Mouse (Mus musculus) forebrain, embryonic 13.5 days (tissue): ENCODE data around the gene Golga3. TPM values are rescaled to one million over a fixed set of nuclear protein-coding genes. Genes with fewer than 3 reads are reported as not detected.

ENCODE experiments used
- ATAC-seq: fragments of 200-750 bp; cut with Nextera tagmentation; 2 replicates; pipeline ENCODE4 v1.8.0; 2017
- H3K27ac ChIP-seq: fragments of 300-500 bp; sonication (generic); 2 replicates; pipeline ENCODE4 v1.5.1; 2015; ENCODE audit warnings: inconsistent platforms, mild to moderate bottlenecking, moderate library complexity
- H3K27me3 ChIP-seq: fragments of 300-500 bp; sonication (generic); 2 replicates; pipeline ENCODE4 v1.6.1; 2015; ENCODE audit warnings: mild to moderate bottlenecking, inconsistent platforms
- H3K36me3 ChIP-seq: fragments of 300-500 bp; sonication (generic); 2 replicates; pipeline ENCODE4 v1.6.1; 2015; ENCODE audit warnings: mild to moderate bottlenecking, inconsistent platforms; ENCODE audit not compliant: poor library complexity, severe bottlenecking
- H3K4me1 ChIP-seq: fragments of 300-500 bp; sonication (generic); 2 replicates; pipeline ENCODE4 v1.6.1; 2015; ENCODE audit warnings: inconsistent platforms
- H3K4me2 ChIP-seq: fragments of 300-500 bp; sonication (generic); 2 replicates; pipeline ENCODE4 v1.6.1; 2015; ENCODE audit warnings: inconsistent platforms, mild to moderate bottlenecking, moderate library complexity
- H3K4me3 ChIP-seq: fragments of 300-500 bp; sonication (generic); 2 replicates; pipeline ENCODE4 v1.5.1; 2015; ENCODE audit warnings: mild to moderate bottlenecking, inconsistent platforms
- H3K9ac ChIP-seq: fragments of 300-500 bp; sonication (generic); 2 replicates; pipeline ENCODE4 v1.6.1; 2015; ENCODE audit warnings: mild to moderate bottlenecking, inconsistent platforms
- H3K9me3 ChIP-seq: fragments of 300-500 bp; sonication (generic); replicated peaks from 2 replicates; pipeline ENCODE4 v1.6.1; 2016; ENCODE audit warnings: inconsistent platforms
- WGBS: fragments of 180-500 bp; shearing (Covaris S2); methylation state at CpG from one replicate; pipeline ENCODE4 v1.1.7; 2015; 5-methylcytosine and 5-hydroxymethylcytosine counted together
- polyA plus RNA-seq: library from polyadenylated mRNA; unstranded; fragments of >200 nt; fragmentation: Nextera tagmentation; extraction: Ambion mirVana; gene quantifications from 2 replicates; pipeline ENCODE4 v1.2.1, GENCODE M21; 2015

Golga3 gene
- polyA plus RNA-seq, 1 experiment from 2014 or later = 18.7 TPM

- Histone ChIP-seq H3K27me3 (no peaks in the 10 kb centered on the region), H3K36me3 (peaks cover 85% of the 10 kb centered on the region), H3K4me2 (no peak overlapping the region), H3K9me3 (no peaks in the 10 kb centered on the region), H3K4me1 (no peaks in the 10 kb centered on the region), H3K9ac (no peak overlapping the region), H3K27ac (no peak overlapping the region), H3K4me3 (no peak overlapping the region)
- ATAC-seq = no peak
- WGBS = 87% methylated on average over 10 of the region's 10 CpGs
Observed at GRCm38 (mm10) chr5:110203164-110203895, 26.8 kb downstream of the Golga3 start.

GRCm38 (mm10) chr5:110204777-110205176 is 28.3 kb downstream of the Golga3 start:
- WGBS = 85% methylated on average over 6 of the region's 6 CpGs

DNA sequence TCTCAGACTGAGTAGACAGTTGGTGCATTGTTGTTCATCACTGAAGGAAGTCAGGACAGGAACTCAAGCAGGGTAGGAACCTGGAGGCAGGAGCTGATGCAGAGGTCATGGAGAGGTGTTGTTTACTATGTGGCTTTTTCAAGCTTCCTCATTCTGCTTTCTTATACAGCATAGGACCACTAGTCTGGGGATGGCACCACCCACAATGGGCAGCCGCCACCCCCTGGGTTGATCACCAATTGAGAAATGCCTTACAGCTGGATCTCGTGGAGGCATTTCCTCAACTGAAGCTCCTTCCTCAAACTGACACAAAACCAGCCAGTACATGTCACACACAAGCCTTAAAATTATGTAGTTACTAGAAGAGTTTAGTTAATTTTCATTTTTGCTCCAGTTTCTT is 34.8 kb downstream of the Golga3 start:
- H3K4me1 ChIP-seq = no peaks in the 10 kb centered on the region
- 85% methylated on average over 2 of the region's 2 CpGs for WGBS
- H3K27me3 ChIP-seq = no peaks in the 10 kb centered on the region
- no peak overlapping the region for H3K27ac ChIP-seq
- H3K9me3 ChIP-seq = no peaks in the 10 kb centered on the region
- peaks cover 90% of the 10 kb centered on the region for H3K36me3 ChIP-seq
- no peak for ATAC-seq
- no peak overlapping the region for H3K4me2 ChIP-seq
- H3K4me3 ChIP-seq = no peak overlapping the region
- no peak overlapping the region for H3K9ac ChIP-seq

More at GRCm38 (mm10) chr5:110204777-110205176, 28.3 kb downstream of the Golga3 start:
- no peak overlapping the region for H3K4me3 ChIP-seq
- no peak for ATAC-seq
- no peak overlapping the region for H3K4me2 ChIP-seq
- H3K9me3 ChIP-seq = no peaks in the 10 kb centered on the region
- H3K4me1 ChIP-seq = no peaks in the 10 kb centered on the region
- peaks cover 97% of the 10 kb centered on the region for H3K36me3 ChIP-seq
- H3K27ac ChIP-seq = no peak overlapping the region
- no peaks in the 10 kb centered on the region for H3K27me3 ChIP-seq
- no peak overlapping the region for H3K9ac ChIP-seq

DNA sequence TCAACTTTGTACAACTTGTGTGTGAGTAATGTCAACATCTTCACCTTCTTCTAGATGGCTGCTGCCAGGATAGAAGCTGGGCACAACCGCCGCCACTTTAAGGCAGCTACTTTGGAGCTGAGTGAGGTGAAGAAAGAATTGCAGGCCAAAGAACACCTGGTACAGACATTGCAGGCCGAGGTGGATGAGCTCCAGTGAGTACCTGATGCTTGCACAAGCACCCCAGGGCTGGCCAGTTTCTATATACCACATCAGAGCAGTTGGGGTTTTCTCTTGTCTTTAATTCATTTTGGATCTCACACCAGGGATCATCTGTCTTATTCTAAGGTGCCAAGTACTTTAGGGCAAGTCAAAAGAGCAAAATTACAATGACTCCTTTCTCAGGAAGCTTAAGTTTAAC is 40.3 kb downstream of the Golga3 start:
- H3K4me1 ChIP-seq = no peaks in the 10 kb centered on the region
- H3K27me3 ChIP-seq = no peaks in the 10 kb centered on the region
- WGBS = 95% methylated on average over 3 of the region's 3 CpGs
- no peaks in the 10 kb centered on the region for H3K9me3 ChIP-seq
- H3K4me2 ChIP-seq = no peak overlapping the region
- H3K9ac ChIP-seq = no peak overlapping the region
- no peak overlapping the region for H3K27ac ChIP-seq
- no peak for ATAC-seq
- H3K36me3 ChIP-seq = peaks cover 88% of the 10 kb centered on the region
- H3K4me3 ChIP-seq = no peak overlapping the region

DNA sequence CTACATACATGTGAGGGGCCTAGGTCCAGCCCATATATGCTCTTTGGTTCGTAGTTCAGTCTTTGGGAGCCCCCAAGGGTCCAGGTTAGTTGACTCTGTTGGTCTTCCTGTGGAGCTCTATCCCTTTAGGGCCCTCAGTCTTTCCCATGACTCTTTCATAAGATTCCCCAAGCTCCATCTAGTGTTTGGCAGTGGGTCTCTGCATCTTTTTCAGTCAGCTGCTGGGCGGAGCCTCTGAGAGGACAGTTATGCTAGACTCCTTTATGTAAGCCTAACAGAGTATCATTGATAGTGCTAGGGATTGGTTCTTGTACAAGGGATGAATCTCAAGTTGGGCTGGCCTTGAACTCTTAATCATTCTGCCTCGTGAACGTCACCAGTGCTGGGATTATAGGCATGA is 43.8 kb downstream of the Golga3 start:
- no peak overlapping the region for H3K4me2 ChIP-seq
- H3K9me3 ChIP-seq = no peaks in the 10 kb centered on the region
- no peak overlapping the region for H3K9ac ChIP-seq
- no peaks in the 10 kb centered on the region for H3K4me1 ChIP-seq
- no peaks in the 10 kb centered on the region for H3K27me3 ChIP-seq
- H3K36me3 ChIP-seq = peaks cover 73% of the 10 kb centered on the region
- WGBS = 89% methylated on average over 4 of the region's 4 CpGs
- H3K27ac ChIP-seq = no peak overlapping the region
- no peak for ATAC-seq
- H3K4me3 ChIP-seq = no peak overlapping the region

DNA sequence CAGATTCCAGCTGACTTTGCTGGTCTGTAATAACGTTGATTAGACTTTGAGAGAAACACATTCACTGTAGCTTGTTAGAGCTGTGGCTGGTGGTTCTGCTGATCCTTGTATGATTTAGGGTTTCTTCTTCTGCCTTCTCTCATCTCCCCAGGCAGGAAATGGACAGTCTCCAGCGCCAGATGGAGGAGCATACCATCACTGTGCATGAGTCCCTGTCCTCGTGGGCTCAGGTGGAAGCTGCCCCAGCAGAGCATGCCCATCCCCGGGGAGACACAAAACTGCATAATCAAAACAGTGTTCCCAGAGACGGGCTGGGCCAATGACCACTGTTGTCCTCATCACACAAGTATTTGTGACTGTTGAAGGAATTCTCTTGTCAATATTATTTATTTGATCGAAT is 46.3 kb downstream of the Golga3 start:
- Histone ChIP-seq H3K36me3 (peaks cover 67% of the 10 kb centered on the region), H3K4me1 (no peaks in the 10 kb centered on the region), H3K4me2 (no peak overlapping the region), H3K9ac (no peak overlapping the region), H3K27me3 (no peaks in the 10 kb centered on the region), H3K27ac (no peak overlapping the region), H3K4me3 (no peak overlapping the region), H3K9me3 (no peaks in the 10 kb centered on the region)
- WGBS = 89% methylated on average over 6 of the region's 6 CpGs
- ATAC-seq = no peak

GRCm38 (mm10) chr5:110225056-110225455 is 48.6 kb downstream of the Golga3 start:
- no peaks in the 10 kb centered on the region for H3K9me3 ChIP-seq
- no peak overlapping the region for H3K4me3 ChIP-seq
- peaks cover 46% of the 10 kb centered on the region for H3K36me3 ChIP-seq
- H3K4me1 ChIP-seq = peaks cover 3% of the 10 kb centered on the region
- H3K4me2 ChIP-seq = no peak overlapping the region
- 86% methylated on average over 3 of the region's 3 CpGs for WGBS
- H3K27ac ChIP-seq = no peak overlapping the region
- H3K27me3 ChIP-seq = no peaks in the 10 kb centered on the region
- no peak overlapping the region for H3K9ac ChIP-seq
- ATAC-seq = no peak

DNA sequence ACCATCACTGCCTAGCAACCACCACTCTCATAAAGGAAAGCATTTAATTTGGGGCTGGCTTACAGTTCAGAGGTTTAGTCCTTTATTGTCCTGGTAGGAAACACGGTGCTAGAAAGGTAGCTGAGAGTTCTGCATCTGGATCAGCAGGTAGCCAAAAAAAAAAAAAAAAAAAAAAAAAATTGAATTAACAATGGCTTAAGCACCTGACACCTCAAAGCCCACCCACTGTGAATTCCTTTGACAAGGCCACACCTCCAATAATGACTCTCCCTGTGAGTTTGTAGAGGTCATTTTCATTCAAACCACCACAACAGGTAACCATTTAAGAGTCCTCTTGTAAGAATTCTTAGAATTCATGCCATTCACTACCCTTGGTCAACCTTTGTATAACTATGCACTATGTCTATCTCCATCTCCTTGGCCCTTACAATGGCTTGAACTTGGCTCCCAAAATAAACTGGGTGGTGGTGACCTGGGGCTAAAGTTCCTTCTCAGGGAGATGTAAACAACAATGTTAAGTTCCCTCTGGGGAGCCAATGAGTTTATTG is 50.9 kb downstream of the Golga3 start:
- ATAC-seq = no peak
- H3K9me3 ChIP-seq = no peaks in the 10 kb centered on the region
- H3K9ac ChIP-seq = no peak overlapping the region
- H3K36me3 ChIP-seq = peaks cover 23% of the 10 kb centered on the region
- no peak overlapping the region for H3K27ac ChIP-seq
- no peaks in the 10 kb centered on the region for H3K27me3 ChIP-seq
- 40% methylated on average over 1 of the region's 1 CpGs for WGBS
- H3K4me2 ChIP-seq = no peak overlapping the region
- H3K4me3 ChIP-seq = no peak overlapping the region
- H3K4me1 ChIP-seq = peaks cover 15% of the 10 kb centered on the region

GRCm38 (mm10) chr5:110230401-110230779 is 53.9 kb downstream of the Golga3 start:
- H3K4me2 ChIP-seq = peak overlapping the region; percentile 66
- peaks cover 23% of the 10 kb centered on the region for H3K4me1 ChIP-seq
- H3K27me3 ChIP-seq = no peaks in the 10 kb centered on the region
- H3K4me3 ChIP-seq = peak overlapping the region; percentile 98
- H3K36me3 ChIP-seq = peaks cover 21% of the 10 kb centered on the region; the same call in 1 of the 2 replicates
- peak; percentile 9; the same call in 1 of the 2 replicates for ATAC-seq
- peak overlapping the region; percentile 95 for H3K27ac ChIP-seq
- H3K9ac ChIP-seq = peak overlapping the region; percentile 96
- WGBS = 7% methylated on average over 8 of the region's 8 CpGs
- no peaks in the 10 kb centered on the region for H3K9me3 ChIP-seq

DNA sequence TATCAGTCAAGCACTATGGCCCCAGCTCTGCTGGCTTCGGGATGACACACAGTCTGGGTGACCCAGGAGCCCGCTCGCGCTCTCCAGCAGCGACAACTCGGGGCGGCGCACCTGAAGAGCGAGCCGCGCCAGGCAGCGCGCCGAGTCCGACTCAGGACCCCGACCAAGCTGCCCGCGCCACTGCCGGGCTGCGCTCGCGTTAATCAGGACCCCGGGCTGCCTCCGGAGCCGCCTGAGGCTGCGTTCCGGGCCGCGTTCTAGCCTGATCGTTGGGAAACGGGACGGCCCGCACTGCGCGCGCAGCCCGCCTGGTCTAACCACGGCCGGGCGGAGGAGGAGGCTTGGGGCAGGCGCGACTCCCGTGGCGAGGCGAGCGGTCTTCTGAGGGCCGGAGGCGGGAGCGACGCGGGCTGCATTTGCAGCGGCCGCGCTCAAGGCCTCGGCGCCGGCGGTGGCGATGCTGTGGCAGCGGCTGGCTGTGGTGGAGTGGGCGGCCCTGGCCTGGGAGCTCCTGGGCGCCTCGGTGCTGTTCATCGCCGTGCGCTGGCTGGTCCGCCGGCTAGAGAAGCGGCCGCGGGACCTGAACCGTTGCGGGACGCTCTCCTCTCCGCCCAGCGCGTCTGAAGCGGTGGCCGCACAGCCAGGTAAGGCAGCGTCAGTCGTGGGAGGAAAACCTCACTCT is 54.4 kb downstream of the Golga3 start, which contains the start of gene Ankle2:
Ankle2 (plus strand) TSS at position 225 of the 682 bp plus-strand sequence.
- Histone ChIP-seq H3K27ac (peak within 1 kb of the TSS; percentile 95), H3K4me3 (peak within 1 kb of the TSS; percentile 98), H3K4me2 (peak within 1 kb of the TSS; percentile 66), H3K9ac (peak within 1 kb of the TSS; percentile 96), H3K4me1 (peaks cover 23% of the 10 kb centered on the region), H3K36me3 (peaks cover 24% of the 10 kb centered on the region), H3K27me3 (no peaks in the 10 kb centered on the region), H3K9me3 (no peaks in the 10 kb centered on the region)
- ATAC-seq = peak; percentile 97
- under 1% methylated on average over 80 of the region's 81 CpGs for WGBS

- Histone ChIP-seq H3K4me2 (peak overlapping the region; percentile 66), H3K4me1 (peaks cover 23% of the 10 kb centered on the region), H3K27me3 (no peaks in the 10 kb centered on the region), H3K9ac (peak overlapping the region; percentile 96), H3K9me3 (no peaks in the 10 kb centered on the region), H3K36me3 (peaks cover 31% of the 10 kb centered on the region), H3K4me3 (peak overlapping the region; percentile 98), H3K27ac (no peak overlapping the region)
- ATAC-seq = no peak
- 45% methylated on average over 13 of the region's 13 CpGs for WGBS
Observed at GRCm38 (mm10) chr5:110231638-110232037, 55.1 kb downstream of the Golga3 start.

DNA sequence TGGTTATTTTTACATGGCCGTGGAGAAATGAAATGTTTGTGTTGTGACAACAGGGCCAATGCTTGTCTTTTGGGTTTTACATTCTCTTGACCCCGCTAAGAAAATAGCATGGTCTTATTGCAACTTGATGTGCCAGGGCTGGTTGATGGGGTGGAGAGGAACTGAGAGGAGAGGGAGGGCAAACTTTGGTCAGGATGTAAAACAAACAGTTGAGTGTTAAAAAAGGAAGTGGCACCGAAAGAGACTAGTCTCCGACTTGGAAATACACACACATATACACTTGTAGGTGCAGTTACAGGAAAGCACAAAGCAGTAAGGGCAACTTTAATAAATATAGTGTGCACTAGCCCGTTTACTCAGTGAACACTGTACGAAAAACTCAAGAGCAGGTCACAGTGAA is 55.8 kb downstream of the Golga3 start:
- ATAC-seq = no peak
- H3K9ac ChIP-seq = no peak overlapping the region
- H3K27me3 ChIP-seq = no peaks in the 10 kb centered on the region
- no peaks in the 10 kb centered on the region for H3K9me3 ChIP-seq
- H3K36me3 ChIP-seq = peaks cover 34% of the 10 kb centered on the region
- H3K4me2 ChIP-seq = peak overlapping the region; percentile 66
- H3K4me3 ChIP-seq = peak overlapping the region; percentile 98; the same call in 1 of the 2 replicates
- H3K4me1 ChIP-seq = peaks cover 23% of the 10 kb centered on the region
- no peak overlapping the region for H3K27ac ChIP-seq
- 94% methylated on average over 6 of the region's 6 CpGs for WGBS
